ENCODE assay signal across 8 mouse cellular contexts in the genomic region with DNA sequence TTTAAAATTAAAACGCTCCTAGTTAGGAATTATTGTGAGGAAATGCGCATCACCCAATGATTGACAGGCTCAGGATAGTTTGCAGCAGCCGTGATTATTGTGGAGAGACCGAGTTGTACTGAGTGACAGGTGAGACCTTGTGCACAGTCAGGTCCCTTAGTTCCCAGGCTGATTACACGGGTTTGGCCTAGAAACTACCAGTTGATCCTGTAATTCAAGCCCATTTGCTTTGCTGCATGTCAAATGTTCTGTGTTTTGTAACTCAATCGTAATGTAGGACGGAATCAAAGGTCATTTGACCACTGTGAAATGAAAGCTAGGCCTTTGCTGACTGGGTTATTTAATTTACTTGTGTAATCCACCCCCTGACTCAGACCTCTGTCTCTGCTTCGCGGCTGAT. TPM values are rescaled to one million over a fixed set of nuclear protein-coding genes. Genes with fewer than 3 reads are reported as not detected.
DNase-seq lines count a peak whose midpoint lies in the region; ATAC-seq and TF ChIP-seq lines count a peak whose summit lies in the region.

No protein-coding gene starts in this region.

- H3K27me3 ChIP-seq in kidney, adult 2 months (replicated peaks; ENCODE audit: control insufficient read depth, insufficient read depth, low read length) = no peaks in the 10 kb centered on the region
- no peaks in the 10 kb centered on the region for H3K27me3 ChIP-seq in erythroblast, embryonic 14.5 days (ENCODE audit: control insufficient read depth)
- H3K27me3 ChIP-seq in intestine, postnatal 0 days (replicated peaks; ENCODE audit: control insufficient read depth, insufficient read depth, low read length) = no peaks in the 10 kb centered on the region

- H3K9me3 ChIP-seq in erythroblast, embryonic 14.5 days (ENCODE audit: control insufficient read depth, low read length) = no peaks in the 10 kb centered on the region
- no peaks in the 10 kb centered on the region for H3K9me3 ChIP-seq in intestine, postnatal 0 days (ENCODE audit: control insufficient read depth)

- no peaks in the 10 kb centered on the region; the same call in 1 of the 2 replicates for H3K36me3 ChIP-seq in kidney, adult 2 months (ENCODE audit: control insufficient read depth, insufficient read depth, low read length)
- H3K36me3 ChIP-seq in erythroblast, embryonic 14.5 days (ENCODE audit: control insufficient read depth) = peaks cover 24% of the 10 kb centered on the region
- peaks cover 17% of the 10 kb centered on the region; the same call in 1 of the 2 replicates for H3K36me3 ChIP-seq in intestine, postnatal 0 days (ENCODE audit: control insufficient read depth, insufficient read depth)

- H3K4me1 ChIP-seq in kidney, adult 2 months (ENCODE audit: control insufficient read depth, insufficient read depth, low read length) = no peaks in the 10 kb centered on the region; the same call in 1 of the 2 replicates
- peaks cover 19% of the 10 kb centered on the region for H3K4me1 ChIP-seq in erythroblast, embryonic 14.5 days (ENCODE audit: control insufficient read depth)
- H3K4me1 ChIP-seq in intestine, postnatal 0 days (replicated peaks; ENCODE audit: control insufficient read depth, insufficient read depth, low read length) = 0 out of 2 replicates have a peak, but pooled peaks cover 3% of the 10 kb centered on the region

- peak overlapping the region; percentile 70 for H3K4me2 ChIP-seq in intestine, postnatal 0 days (replicated peaks; ENCODE audit: low read depth)

- H3K9ac ChIP-seq in intestine, postnatal 0 days (ENCODE audit: low read depth, low read length) = peak overlapping the region; percentile 48

- H3K27ac ChIP-seq in kidney, adult 2 months (ENCODE audit: insufficient read depth, low read depth, low read length) = peak overlapping the region; percentile 96
- H3K27ac ChIP-seq in intestine, postnatal 0 days (ENCODE audit: low read depth, low read length) = peak overlapping the region; percentile 67

- ATAC-seq in intestine, postnatal 0 days = peak; percentile 73
- ATAC-seq in megakaryocyte progenitor cell, adult 5-6 weeks (replicated peaks; ENCODE audit: poor library complexity) = peak; percentile 32

- TF ChIP-seq CTCF in kidney, adult 2 months (conservative IDR thresholded peaks at IDR 0.05; ENCODE audit: insufficient read depth, insufficient read length, low read depth, low read length) = no peak
- TF ChIP-seq CTCF in intestine, postnatal 0 days (IDR thresholded peaks at IDR 0.05; ENCODE audit: low read depth) = no peak

- 5% methylated on average over 9 of the region's 9 CpGs for WGBS in kidney, adult 2 months
- whole genome bisulfite sequencing in intestine, postnatal 0 days = 9% methylated on average over 9 of the region's 9 CpGs

- DNase-seq in kidney, adult 2 months = peak; percentile 79
- no peak for DNase-seq in kidney, postnatal 10 days
- DNase-seq in Muller cell, postnatal 12 days (ENCODE audit: inconsistent ontology term) = peak; percentile 56
- DNase-seq in layer of hippocampus, postnatal 14 days (ENCODE audit: low spot score in 2 of 2) = no peak
- DNase-seq in layer of hippocampus, adult 8-10 months (ENCODE audit: low spot score in 2 of 2) = no peak

- no peak for TF ChIP-seq POLR2A in kidney, adult 2 months (IDR thresholded peaks at IDR 0.05; ENCODE audit: low read depth, low read length)

- peak overlapping the region; percentile 90 for H3K4me3 ChIP-seq in kidney, adult 2 months (ENCODE audit: insufficient read depth, low read depth, low read length)
- peak overlapping the region; percentile 86 for H3K4me3 ChIP-seq in erythroblast, embryonic 14.5 days (replicated peaks)
- peak overlapping the region; percentile 66 for H3K4me3 ChIP-seq in intestine, postnatal 0 days (ENCODE audit: low read depth, low read length)

RNA-seq across cellular contexts. Expression of a gene that starts 0.5 kb away (rescaled TPM):
- polyA plus RNA-seq in kidney, adult 2 months (2012; rRNA removed) = 37.8 and 53.4 TPM in 2 replicates
- 0.11 and 0.19 TPM in 2 replicates for polyA plus RNA-seq in erythroblast, embryonic 14.5 days (2012)
- 215 and 221 TPM in 2 replicates for polyA plus RNA-seq in intestine, postnatal 0 days (2015; fragmentation: Nextera tagmentation; extraction: Ambion mirVana)
- total RNA-seq in megakaryocyte progenitor cell, adult 5-6 weeks (2015) = 41.5 and 42.1 TPM in 2 replicates
- 39.9 and 43.1 TPM in 2 replicates for total RNA-seq in megakaryocyte progenitor cell, adult 5-6 weeks (2017)
- 10 to 100 TPM; 92.1 to 95.6 TPM for total RNA-seq in layer of hippocampus, postnatal 14 days (2021)
- 100 to 1,000 TPM in 1 of 4 experiments, 10 to 100 TPM in 3; 75.4 to 105 (median 93.1) TPM for total RNA-seq in layer of hippocampus, adult 8-10 months (2022)

Comparison
In these comparisons a context has a peak if more than half of its experiments do, and no peak if none do; other contexts are left out.
1. DNase-seq: peak in kidney, adult 2 months (single experiment) and Muller cell, postnatal 12 days (single experiment); none in kidney, postnatal 10 days (single experiment), layer of hippocampus, postnatal 14 days (0 of 2) and layer of hippocampus, adult 8-10 months (0 of 2).
2. Peak in every context shown above with its lines, with median percentiles within 50 percentile points of each other: H3K4me3 ChIP-seq.